Mouse (Mus musculus) thymus, postnatal 25 days (tissue): Measurements from ENCODE around the gene Tacr1.
A peak's percentile ranks its signal among the peaks of the same experiment; 100 is the strongest.

Experiments used
- DNase-seq: peaks from one replicate; pipeline ENCODE4 v3.0.0; 2022

Gene Tacr1

GRCm38 (mm10) chr6:82528631-82529030 lies 126.5 kb downstream of the Tacr1 start:
- no peak for DNase-seq

GRCm38 (mm10) chr6:82536641-82537040 lies 134.5 kb downstream of the Tacr1 start:
- DNase-seq: no peak

GRCm38 (mm10) chr6:82549270-82549669 lies 147.1 kb downstream of the Tacr1 start:
- no peak for DNase-seq

- no peak for DNase-seq
These were observed 173.3 kb downstream of the Tacr1 start for GRCm38 (mm10) chr6:82575445-82575844.

DNA sequence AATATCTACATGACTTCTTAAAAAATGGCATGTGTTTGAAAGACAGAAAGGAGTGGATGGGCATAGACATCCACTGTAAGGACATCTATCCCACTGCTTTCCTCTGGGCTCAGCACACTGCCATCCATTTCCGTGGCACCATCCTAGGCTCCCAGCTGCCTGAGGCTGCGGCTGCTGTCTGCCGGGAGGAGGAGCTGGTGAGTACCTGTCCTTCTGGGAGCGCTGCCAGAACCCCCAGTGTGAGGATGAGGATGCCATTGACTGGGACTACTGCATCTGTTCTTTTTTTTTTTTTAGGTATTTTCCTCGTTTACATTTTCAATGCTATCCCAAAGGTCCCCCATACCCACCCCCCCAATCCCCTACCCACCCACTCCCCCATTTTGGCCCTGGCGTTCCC lies 183.3 kb downstream of the Tacr1 start:
- no peak for DNase-seq

DNA sequence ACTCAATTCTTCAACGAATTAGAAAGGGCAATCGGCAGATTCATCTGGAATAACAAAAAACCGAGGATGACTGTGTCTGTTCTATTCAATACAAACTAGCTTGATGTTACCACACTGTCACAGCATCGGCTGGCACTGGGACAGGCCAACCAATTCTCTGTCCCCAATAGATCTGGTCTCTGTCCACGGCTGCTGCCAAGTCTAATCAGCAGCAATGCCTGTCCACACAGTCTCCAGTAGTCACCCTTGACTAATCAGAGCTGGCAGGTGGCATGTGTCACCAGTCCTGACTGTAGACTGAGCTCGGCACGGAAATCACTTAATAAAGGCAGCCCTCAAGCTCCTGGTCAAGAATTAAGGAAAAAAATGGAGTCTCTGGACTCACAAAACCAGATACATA lies 187.3 kb downstream of the Tacr1 start:
- no peak for DNase-seq

- DNase-seq: no peak
These were observed 193.4 kb downstream of the Tacr1 start for GRCm38 (mm10) chr6:82595461-82596090.

DNA sequence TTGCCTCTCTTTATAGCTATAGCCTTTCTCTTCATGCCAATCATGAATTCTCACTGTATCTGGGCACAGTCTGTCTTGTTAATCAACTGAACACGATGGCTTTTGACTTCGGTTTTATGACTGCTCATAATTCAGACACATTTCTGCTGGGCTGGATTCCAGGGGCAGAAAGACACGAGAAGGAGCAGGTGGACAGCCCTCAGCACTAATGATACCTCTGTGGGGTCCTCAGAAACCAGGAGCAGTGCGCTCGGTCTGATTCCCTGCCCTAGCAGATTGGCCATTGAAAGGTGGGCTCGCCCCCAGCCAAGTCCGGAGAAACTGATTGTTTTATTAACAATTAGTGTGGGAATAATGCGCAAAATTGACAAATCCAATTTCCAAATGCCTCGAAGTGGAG lies 201.1 kb downstream of the Tacr1 start:
- DNase-seq: no peak

- DNase-seq: peak; percentile 18
These were observed 201.5 kb downstream of the Tacr1 start for GRCm38 (mm10) chr6:82603665-82604064.

GRCm38 (mm10) chr6:82604791-82605190 lies 202.7 kb downstream of the Tacr1 start:
- DNase-seq: no peak

DNA sequence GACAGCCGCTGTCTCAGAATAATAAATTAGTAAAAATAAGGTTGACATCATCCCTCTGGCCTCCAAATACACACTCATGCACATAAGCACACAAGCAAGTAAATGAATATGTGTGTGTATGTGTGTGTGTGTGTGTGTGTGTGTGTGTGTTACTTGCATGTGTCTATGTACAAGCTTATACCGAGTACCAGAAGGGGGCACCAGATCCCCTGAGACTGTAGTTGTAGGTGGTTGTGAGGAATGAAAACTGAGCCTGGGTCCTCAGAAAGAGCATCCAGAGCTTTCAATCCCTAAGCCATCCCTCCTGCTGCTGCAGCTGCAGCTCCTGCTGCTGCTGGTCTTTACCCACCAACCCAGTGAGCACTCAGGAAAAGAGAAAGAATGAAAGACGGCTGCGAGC lies 206.6 kb downstream of the Tacr1 start:
- no peak for DNase-seq

GRCm38 (mm10) chr6:82609339-82609926 lies 207.3 kb downstream of the Tacr1 start:
- no peak for DNase-seq
